Mouse (Mus musculus) limb, embryonic 14.5 days (tissue): ENCODE data around the gene Rab11fip2. TPM values are rescaled to one million over a fixed set of nuclear protein-coding genes. Genes with fewer than 3 reads are reported as not detected.

Experiments
- ATAC-seq: fragments of 200-750 bp; cut with Nextera tagmentation; 2 replicates; pipeline ENCODE4 v1.8.0; 2017; ENCODE audit warnings: low read depth, moderate number of reproducible peaks, moderate TSS enrichment; ENCODE audit not compliant: low FRiP score
- DNase-seq: peaks from one replicate; pipeline ENCODE4 v3.0.0-alpha.2; 2015; ENCODE audit warnings: low spot score
- H3K27ac ChIP-seq: fragments of 300-500 bp; sonication (generic); replicated peaks from 2 replicates; pipeline ENCODE4 v1.5.1; 2014; ENCODE audit warnings: low read depth, mild to moderate bottlenecking, low read length, moderate library complexity, mixed read lengths
- H3K27me3 ChIP-seq: fragments of 300-500 bp; sonication (generic); 2 replicates; pipeline ENCODE4 v1.6.1; 2014; ENCODE audit warnings: low read length, mixed read lengths; ENCODE audit not compliant: control insufficient read depth, insufficient read depth
- H3K36me3 ChIP-seq: fragments of 300-500 bp; sonication (generic); 2 replicates; pipeline ENCODE4 v1.6.1; 2014; ENCODE audit warnings: mild to moderate bottlenecking, low read length, moderate library complexity, mixed read lengths; ENCODE audit not compliant: control insufficient read depth, insufficient read depth
- H3K4me1 ChIP-seq: fragments of 300-500 bp; sonication (generic); 2 replicates; pipeline ENCODE4 v1.6.1; 2014; ENCODE audit warnings: antibody characterized with exemption, low read length, mixed read lengths; ENCODE audit not compliant: control insufficient read depth, insufficient read depth
- H3K4me2 ChIP-seq: fragments of 300-500 bp; sonication (generic); replicated peaks from 2 replicates; pipeline ENCODE4 v1.6.1; 2014; ENCODE audit warnings: low read depth, mild to moderate bottlenecking, low read length, moderate library complexity; ENCODE audit not compliant: severe bottlenecking
- H3K4me3 ChIP-seq: fragments of 300-500 bp; sonication (generic); replicated peaks from 2 replicates; pipeline ENCODE4 v1.5.1; 2014; ENCODE audit warnings: low read length
- H3K9ac ChIP-seq: fragments of 300-500 bp; sonication (generic); 2 replicates; pipeline ENCODE4 v1.6.1; 2014; ENCODE audit warnings: mild to moderate bottlenecking, low read depth, low read length, moderate library complexity; ENCODE audit not compliant: severe bottlenecking
- H3K9me3 ChIP-seq: fragments of 300-500 bp; sonication (generic); 2 replicates; pipeline ENCODE4 v1.6.1; 2016; ENCODE audit warnings: low read length; ENCODE audit not compliant: control insufficient read depth
- POLR2A ChIP-seq: fragments of 200-500 bp; IDR thresholded peaks from 2 replicates; pipeline ENCODE4 v1.8.0; 2012; ENCODE audit warnings: inconsistent platforms, mild to moderate bottlenecking, moderate library complexity, borderline replicate concordance; ENCODE audit not compliant: insufficient read depth, insufficient read length; ENCODE audit errors: extremely low read depth
- WGBS: fragments of 180-500 bp; shearing (Covaris S2); extraction: QIAGEN DNeasy Blood & Tissue Kit; methylation state at CpG from one replicate; pipeline ENCODE4 v1.1.7; 2014; 5-methylcytosine and 5-hydroxymethylcytosine counted together
- polyA plus RNA-seq, 2 experiments: library from polyadenylated mRNA; depleted of rRNA in 1 of 2; stranded (reverse) in 1 of 2; unstranded in 1 of 2; fragments of >200 nt; fragmentation: Nextera tagmentation in 1 of 2; extraction: Ambion mirVana in 1 of 2; gene quantifications; 2 replicates each; pipeline versions ENCODE4 v1.2.1 to v1.2.3; 2012 to 2014

Rab11fip2 gene
- polyA plus RNA-seq, 2 experiments = 7.5 to 12.7 TPM

- 75% methylated on average over 3 of the region's 3 CpGs for WGBS
- no peak for DNase-seq
- Histone ChIP-seq H3K4me2 (no peak overlapping the region), H3K27me3 (no peaks in the 10 kb centered on the region), H3K4me3 (no peak overlapping the region), H3K9ac (no peak overlapping the region), H3K36me3 (no peaks in the 10 kb centered on the region), H3K4me1 (no peaks in the 10 kb centered on the region), H3K27ac (no peak overlapping the region), H3K9me3 (no peaks in the 10 kb centered on the region)
- TF ChIP-seq POLR2A = no peak
- ATAC-seq = no peak
Measured at GRCm38 (mm10) chr19:59860799-59861198, 82.7 kb downstream of the Rab11fip2 start.

- no peak for ATAC-seq
- no peak overlapping the region for H3K27ac ChIP-seq
- no peak overlapping the region for H3K9ac ChIP-seq
- no peak for TF ChIP-seq POLR2A
- H3K4me3 ChIP-seq = no peak overlapping the region
- H3K4me1 ChIP-seq = no peaks in the 10 kb centered on the region
- no peaks in the 10 kb centered on the region for H3K9me3 ChIP-seq
- H3K27me3 ChIP-seq = no peaks in the 10 kb centered on the region
- H3K36me3 ChIP-seq = no peaks in the 10 kb centered on the region
- DNase-seq = no peak
- H3K4me2 ChIP-seq = no peak overlapping the region
- 47% methylated on average over 3 of the region's 3 CpGs for WGBS
Measured at GRCm38 (mm10) chr19:59853061-59853460, 90.4 kb downstream of the Rab11fip2 start.
